Mouse (Mus musculus) limb, embryonic 11.5 days (tissue): Measurements from ENCODE around the gene Nkain2. TPM values are rescaled to one million over a fixed set of nuclear protein-coding genes. Genes with fewer than 3 reads are reported as not detected.

Experiments
- ATAC-seq: fragments of 200-750 bp; cut with Nextera tagmentation; 2 replicates; pipeline ENCODE4 v1.8.0; 2017; ENCODE audit warnings: low read depth; ENCODE audit not compliant: insufficient number of reproducible peaks, low FRiP score, low TSS enrichment
- DNase-seq: peaks from one replicate; pipeline ENCODE4 v3.0.0-alpha.2; 2015; ENCODE audit warnings: low spot score
- H3K27ac ChIP-seq: fragments of 300-500 bp; sonication (generic); replicated peaks from 2 replicates; pipeline ENCODE4 v1.5.1; 2014; ENCODE audit warnings: low read depth, mild to moderate bottlenecking, low read length
- H3K27me3 ChIP-seq: fragments of 300-500 bp; sonication (generic); 2 replicates; pipeline ENCODE4 v1.6.1; 2014; ENCODE audit warnings: mild to moderate bottlenecking, low read length, mixed read lengths; ENCODE audit not compliant: control insufficient read depth, insufficient read depth
- H3K36me3 ChIP-seq: fragments of 300-500 bp; sonication (generic); 2 replicates; pipeline ENCODE4 v1.6.1; 2014; ENCODE audit warnings: mild to moderate bottlenecking, low read length, moderate library complexity, mixed read lengths; ENCODE audit not compliant: control insufficient read depth, insufficient read depth
- H3K4me1 ChIP-seq: fragments of 300-500 bp; sonication (generic); 2 replicates; pipeline ENCODE4 v1.6.1; 2014; ENCODE audit warnings: low read length, mixed read lengths; ENCODE audit not compliant: control insufficient read depth, insufficient read depth
- H3K4me2 ChIP-seq: fragments of 300-500 bp; sonication (generic); 2 replicates; pipeline ENCODE4 v1.6.1; 2014; ENCODE audit warnings: low read depth, mild to moderate bottlenecking, moderate library complexity; ENCODE audit not compliant: severe bottlenecking
- H3K4me3 ChIP-seq: fragments of 300-500 bp; sonication (generic); 2 replicates; pipeline ENCODE4 v1.5.1; 2014; ENCODE audit warnings: low read depth, low read length
- H3K9ac ChIP-seq: fragments of 300-500 bp; sonication (generic); 2 replicates; pipeline ENCODE4 v1.6.1; 2014; ENCODE audit warnings: mild to moderate bottlenecking, low read length
- H3K9me3 ChIP-seq: fragments of 300-500 bp; sonication (generic); 2 replicates; pipeline ENCODE4 v1.6.1; 2016; ENCODE audit warnings: low read length; ENCODE audit not compliant: control insufficient read depth
- whole genome bisulfite sequencing: fragments of 180-500 bp; shearing (Covaris S2); extraction: QIAGEN DNeasy Blood & Tissue Kit; methylation state at CpG from one replicate; pipeline ENCODE4 v1.1.7; 2014; 5-methylcytosine and 5-hydroxymethylcytosine counted together
- polyA plus RNA-seq: library from polyadenylated mRNA; unstranded; fragments of >200 nt; fragmentation: Nextera tagmentation; extraction: Ambion mirVana; gene quantifications from 2 replicates; pipeline ENCODE4 v1.2.1, GENCODE M21; 2014

Gene Nkain2
- polyA plus RNA-seq: 0.20 TPM in 1 of 2 replicates, not detected in the other

DNA sequence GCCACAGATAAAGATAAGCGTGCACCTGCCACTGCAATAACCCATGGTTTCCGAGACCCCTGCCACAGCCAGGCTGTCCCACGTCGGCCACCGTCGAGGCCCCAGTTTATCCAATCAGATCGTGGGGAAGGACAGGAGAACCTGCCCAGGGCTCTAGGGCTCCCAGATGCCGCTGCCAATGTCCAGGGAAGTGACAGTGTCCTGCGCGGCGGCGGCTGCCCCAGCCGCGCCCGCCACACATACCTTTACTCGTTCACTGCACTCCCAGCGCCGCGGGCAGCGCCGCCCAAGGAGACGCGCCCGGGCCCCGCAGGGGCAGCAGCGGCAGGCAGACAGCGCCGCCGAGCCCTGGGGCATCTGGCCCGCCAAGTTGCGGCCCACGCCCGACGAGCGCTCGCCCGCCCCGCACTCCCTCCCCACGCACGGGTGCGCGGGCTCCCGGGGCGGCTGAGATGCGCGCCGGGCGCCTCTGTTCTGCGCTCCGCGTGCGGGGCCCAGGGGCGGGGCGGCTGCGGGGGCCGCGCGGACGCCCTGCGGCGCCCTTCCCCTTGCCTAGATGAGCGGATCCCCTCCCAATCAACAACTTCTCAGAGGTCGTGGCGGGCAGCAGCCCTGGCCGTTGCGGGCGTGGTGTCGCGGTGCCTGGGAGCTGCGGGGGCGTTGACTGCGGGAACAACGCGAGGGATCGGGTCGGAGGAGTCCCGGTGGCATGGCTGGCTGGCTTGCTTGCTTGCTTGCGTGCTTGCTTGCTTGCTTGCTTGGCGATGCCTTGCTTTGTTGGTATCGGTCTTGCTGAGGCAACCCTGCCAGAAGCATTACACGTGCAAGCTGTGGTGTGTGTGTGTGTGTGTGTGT is at the start of gene Nkain2:
Gene Nkain2, minus strand, starts transcription at position 811 of the 855 bp plus-strand sequence.
- Histone ChIP-seq H3K27me3 (peaks cover 10% of the 10 kb centered on the region), H3K9me3 (no peaks in the 10 kb centered on the region), H3K36me3 (no peaks in the 10 kb centered on the region), H3K4me3 (peak within 1 kb of the TSS; percentile 65), H3K4me1 (no peaks in the 10 kb centered on the region), H3K27ac (no peak within 1 kb of the TSS), H3K4me2 (peak within 1 kb of the TSS; percentile 94), H3K9ac (peak within 1 kb of the TSS; percentile 67)
- WGBS: under 1% methylated on average over 69 of the region's 81 CpGs
- peak; percentile 74 for DNase-seq
- peak; percentile 69 for ATAC-seq

DNA sequence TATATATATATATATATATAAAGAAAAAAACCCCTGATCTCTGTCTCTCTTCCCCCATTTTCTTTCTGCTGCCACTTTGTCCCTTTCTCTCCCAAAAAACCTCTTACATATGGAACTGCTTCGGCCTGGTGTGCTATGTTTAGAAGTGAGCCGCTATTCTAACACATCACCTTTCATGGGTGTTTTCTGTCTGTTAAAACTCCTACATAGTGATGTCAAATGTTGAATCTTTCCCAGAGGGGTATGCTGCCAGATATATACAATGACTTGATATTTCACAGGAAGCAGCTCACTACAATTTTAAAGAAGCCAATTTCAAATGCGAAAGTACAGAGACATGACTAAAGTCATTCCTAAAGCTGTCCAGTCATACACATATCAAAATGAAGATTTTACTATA is 49.6 kb upstream of the Nkain2 start:
- Histone ChIP-seq H3K4me2 (no peak overlapping the region), H3K4me1 (no peaks in the 10 kb centered on the region), H3K36me3 (no peaks in the 10 kb centered on the region), H3K9me3 (no peaks in the 10 kb centered on the region), H3K4me3 (no peak overlapping the region), H3K27me3 (no peaks in the 10 kb centered on the region), H3K27ac (no peak overlapping the region), H3K9ac (no peak overlapping the region)
- 94% methylated on average over 3 of the region's 3 CpGs for WGBS
- ATAC-seq (no peak), DNase-seq (no peak)

DNA sequence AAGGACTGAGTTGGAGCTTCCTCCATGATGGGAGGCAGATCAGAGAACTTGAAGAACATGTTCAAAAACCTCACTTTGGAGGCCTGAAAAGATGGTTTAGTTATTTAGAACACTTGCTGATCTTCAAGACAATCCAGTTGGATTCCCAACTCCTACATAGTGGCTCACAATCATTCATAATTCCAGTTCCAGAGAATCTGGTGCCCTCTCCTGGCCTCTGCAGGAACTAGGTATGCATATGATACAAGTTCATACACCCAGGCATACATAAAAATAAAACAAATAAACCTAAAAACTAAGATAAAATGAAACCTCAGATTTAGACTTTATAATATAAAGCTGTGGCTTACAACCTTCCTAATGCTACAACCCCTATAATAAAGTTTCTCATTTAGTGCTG is 4.8 kb upstream of the Nkain2 start:
- Histone ChIP-seq H3K27me3 (peaks cover under 1% of the 10 kb centered on the region), H3K9ac (no peak overlapping the region), H3K4me2 (no peak overlapping the region), H3K9me3 (no peaks in the 10 kb centered on the region), H3K4me3 (no peak overlapping the region), H3K27ac (no peak overlapping the region), H3K4me1 (no peaks in the 10 kb centered on the region), H3K36me3 (no peaks in the 10 kb centered on the region)
- DNase-seq (peak; percentile 27), ATAC-seq (no peak)

- H3K9me3 ChIP-seq: no peaks in the 10 kb centered on the region
- H3K4me3 ChIP-seq: peak overlapping the region; percentile 65
- 5% methylated on average over 13 of the region's 13 CpGs for WGBS
- no peak overlapping the region for H3K27ac ChIP-seq
- no peak overlapping the region; the same call in 1 of the 2 replicates for H3K9ac ChIP-seq
- peaks cover 10% of the 10 kb centered on the region for H3K27me3 ChIP-seq
- peak overlapping the region; percentile 94 for H3K4me2 ChIP-seq
- H3K36me3 ChIP-seq: no peaks in the 10 kb centered on the region
- DNase-seq: peak; percentile 71
- ATAC-seq: peak; percentile 62; the same call in 1 of the 2 replicates
- H3K4me1 ChIP-seq: no peaks in the 10 kb centered on the region
Measured at GRCm38 (mm10) chr10:32890507-32891131, 357 bp upstream of the Nkain2 start.

DNA sequence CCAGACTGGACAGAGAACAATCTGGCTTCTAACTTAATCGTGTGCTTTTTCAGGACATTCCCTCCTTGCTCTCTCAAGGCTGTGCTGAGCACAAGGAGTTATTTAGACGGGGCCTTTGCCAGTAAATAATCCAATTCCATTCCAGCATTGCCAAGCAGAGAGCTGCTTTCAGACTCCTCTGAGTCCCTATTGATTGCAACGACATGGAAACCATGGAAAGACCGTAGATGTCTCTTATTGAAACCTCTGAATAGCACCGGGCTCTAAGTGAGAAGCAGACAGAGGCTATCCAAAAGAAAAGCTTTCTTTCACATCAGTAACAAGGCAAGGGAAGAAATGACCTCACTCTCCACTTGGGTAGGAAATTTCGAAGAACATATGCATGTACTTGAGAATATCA is 8.3 kb downstream of the Nkain2 start:
- 82% methylated on average over 6 of the region's 6 CpGs for WGBS
- Histone ChIP-seq H3K4me3 (no peak overlapping the region), H3K36me3 (no peaks in the 10 kb centered on the region), H3K27ac (no peak overlapping the region), H3K9me3 (no peaks in the 10 kb centered on the region), H3K9ac (no peak overlapping the region), H3K4me2 (no peak overlapping the region), H3K27me3 (no peaks in the 10 kb centered on the region), H3K4me1 (no peaks in the 10 kb centered on the region)
- DNase-seq (no peak), ATAC-seq (no peak)

DNA sequence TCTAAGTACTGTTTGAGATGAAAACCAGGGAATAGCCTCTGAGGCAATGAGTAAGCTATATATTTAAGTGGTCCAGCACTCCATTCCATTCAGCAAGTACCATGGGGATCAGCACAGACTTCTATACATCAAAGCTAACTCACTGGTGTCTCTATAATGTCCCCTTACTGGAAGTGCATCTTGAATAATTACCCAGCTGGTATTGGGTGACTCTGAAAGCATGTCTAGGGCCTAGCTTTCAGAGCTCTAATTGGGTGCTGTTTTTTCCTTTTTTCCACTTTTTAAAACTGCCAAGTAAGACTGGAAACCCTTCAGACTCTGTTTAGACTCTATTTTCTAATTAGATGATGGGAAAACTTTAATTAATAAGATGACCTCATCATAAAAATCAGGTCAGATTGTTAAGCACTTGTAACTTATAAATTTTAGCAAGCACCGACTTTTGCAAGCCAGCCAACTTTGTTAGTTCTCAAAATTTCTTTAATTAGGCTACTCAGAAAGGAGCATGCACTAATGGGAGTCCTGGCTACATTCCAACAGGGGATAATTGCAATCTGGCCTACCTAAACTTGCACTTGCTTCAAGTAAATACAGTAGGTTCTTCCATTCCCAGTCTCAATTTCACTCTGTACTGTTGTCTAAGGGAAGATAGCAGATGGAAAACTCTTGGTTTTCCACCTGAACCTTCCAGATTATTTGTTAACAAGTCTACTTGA is 19.4 kb downstream of the Nkain2 start:
- no peaks in the 10 kb centered on the region for H3K9me3 ChIP-seq
- H3K4me2 ChIP-seq: no peak overlapping the region
- no peaks in the 10 kb centered on the region for H3K27me3 ChIP-seq
- H3K36me3 ChIP-seq: no peaks in the 10 kb centered on the region
- no peak overlapping the region for H3K4me3 ChIP-seq
- 28% methylated on average over 1 of the region's 1 CpGs for WGBS
- no peak overlapping the region for H3K9ac ChIP-seq
- no peak overlapping the region for H3K27ac ChIP-seq
- ATAC-seq (no peak), DNase-seq (no peak)
- no peaks in the 10 kb centered on the region for H3K4me1 ChIP-seq

- Histone ChIP-seq H3K4me1 (no peaks in the 10 kb centered on the region), H3K4me2 (no peak overlapping the region), H3K9me3 (no peaks in the 10 kb centered on the region), H3K27ac (no peak overlapping the region), H3K9ac (no peak overlapping the region), H3K4me3 (no peak overlapping the region), H3K27me3 (no peaks in the 10 kb centered on the region), H3K36me3 (no peaks in the 10 kb centered on the region)
- 56% methylated on average over 1 of the region's 1 CpGs for WGBS
- ATAC-seq: no peak
- DNase-seq: no peak
Measured at GRCm38 (mm10) chr10:32869541-32869940, 20.7 kb downstream of the Nkain2 start.

- Histone ChIP-seq H3K27me3 (no peaks in the 10 kb centered on the region), H3K4me1 (no peaks in the 10 kb centered on the region), H3K27ac (no peak overlapping the region), H3K4me2 (no peak overlapping the region), H3K9me3 (no peaks in the 10 kb centered on the region), H3K36me3 (no peaks in the 10 kb centered on the region), H3K9ac (no peak overlapping the region), H3K4me3 (no peak overlapping the region)
- DNase-seq (no peak), ATAC-seq (no peak)
- WGBS: 85% methylated on average over 4 of the region's 4 CpGs
Measured at GRCm38 (mm10) chr10:32815210-32815883, 74.9 kb downstream of the Nkain2 start.
